Mouse (Mus musculus) heart, embryonic 10.5 days (tissue): ENCODE measurements at regions not wholly inside any gene's neighbourhood (a gene's known extent, or its start where the extent isn't known, plus 50 kb on each side); places are given as distances from the start of the nearest gene placed in this dataset.
A peak's percentile ranks its signal among the peaks of the same experiment; 100 is the strongest.

Experiments used
- DNase-seq: peaks from one replicate; pipeline ENCODE4 v3.0.0-alpha.2; 2017; ENCODE audit warnings: low spot score
- H3K27ac ChIP-seq: fragments of 300-500 bp; sonication (generic); 2 replicates; pipeline ENCODE4 v1.5.1; 2016; ENCODE audit warnings: mild to moderate bottlenecking
- H3K27me3 ChIP-seq: fragments of 300-500 bp; sonication (generic); 2 replicates; pipeline ENCODE4 v1.6.1; 2016; ENCODE audit warnings: mild to moderate bottlenecking; ENCODE audit not compliant: poor library complexity, insufficient read depth, severe bottlenecking
- H3K36me3 ChIP-seq: fragments of 300-500 bp; sonication (generic); 2 replicates; pipeline ENCODE4 v1.6.1; 2016; ENCODE audit warnings: mild to moderate bottlenecking, moderate library complexity
- H3K4me1 ChIP-seq: fragments of 300-500 bp; sonication (generic); 2 replicates; pipeline ENCODE4 v1.6.1; 2016; ENCODE audit warnings: mild to moderate bottlenecking
- H3K4me3 ChIP-seq: fragments of 300-500 bp; sonication (generic); 2 replicates; pipeline ENCODE4 v1.5.1; 2016; ENCODE audit warnings: mild to moderate bottlenecking, moderate library complexity
- H3K9me3 ChIP-seq: fragments of 300-500 bp; sonication (generic); 2 replicates; pipeline ENCODE4 v1.6.1; 2016; ENCODE audit warnings: mild to moderate bottlenecking, moderate library complexity
- WGBS: fragments of 180-500 bp; shearing (Covaris S2); methylation state at CpG from one replicate; pipeline ENCODE4 v1.1.7; 2016; 5-methylcytosine and 5-hydroxymethylcytosine counted together

DNA sequence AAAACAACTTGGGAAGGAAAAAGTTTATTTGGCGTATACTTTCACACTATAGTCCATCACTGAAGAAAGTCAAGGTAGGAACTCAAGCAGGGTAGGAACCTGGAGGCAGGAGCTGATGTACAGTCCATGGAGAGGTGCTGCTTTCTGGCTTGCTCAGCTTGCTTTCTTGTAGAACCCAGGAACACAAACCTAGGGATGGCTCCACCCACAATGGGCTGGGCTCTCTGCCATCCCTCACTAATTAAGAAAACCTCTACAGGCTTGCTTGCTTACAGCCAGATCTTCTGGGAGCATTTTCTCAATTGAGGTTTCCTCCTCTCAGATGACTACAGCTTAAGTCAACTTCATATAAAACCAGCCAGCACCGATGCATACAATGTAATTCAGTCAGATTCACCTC lies 79.2 kb upstream of the Sox13 start:
- peaks cover 5% of the 10 kb centered on the region; the same call in 1 of the 2 replicates for H3K4me1 ChIP-seq
- DNase-seq: no peak
- H3K9me3 ChIP-seq: no peaks in the 10 kb centered on the region
- 93% methylated on average over 2 of the region's 2 CpGs for WGBS
- H3K4me3 ChIP-seq: no peak overlapping the region
- H3K36me3 ChIP-seq: no peaks in the 10 kb centered on the region
- H3K27ac ChIP-seq: no peak overlapping the region
- no peaks in the 10 kb centered on the region for H3K27me3 ChIP-seq

DNA sequence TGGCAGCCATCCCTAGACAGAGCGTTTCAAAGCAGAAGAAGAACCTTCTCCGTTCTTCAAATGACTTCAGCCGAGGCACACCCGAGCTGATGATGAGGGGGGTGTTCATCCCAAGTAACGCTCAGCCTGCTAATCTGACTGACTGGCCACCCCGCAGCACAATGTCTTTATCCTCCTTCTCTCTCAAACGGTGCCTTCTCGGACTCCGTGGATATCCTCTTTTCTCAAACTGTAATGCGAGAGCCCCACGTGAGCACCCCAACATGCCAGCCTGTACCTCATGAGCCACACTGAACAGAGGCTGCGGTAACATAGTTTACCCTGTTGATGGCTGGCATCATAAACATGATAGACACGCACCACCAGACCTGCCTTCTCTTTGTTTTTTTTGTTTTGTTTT lies 76.8 kb upstream of the Sox13 start:
- Histone ChIP-seq H3K4me3 (no peak overlapping the region), H3K9me3 (no peaks in the 10 kb centered on the region), H3K27ac (no peak overlapping the region), H3K27me3 (no peaks in the 10 kb centered on the region), H3K4me1 (peaks cover 5% of the 10 kb centered on the region; the same call in 1 of the 2 replicates), H3K36me3 (no peaks in the 10 kb centered on the region)
- WGBS: 73% methylated on average over 13 of the region's 13 CpGs
- DNase-seq: no peak

DNA sequence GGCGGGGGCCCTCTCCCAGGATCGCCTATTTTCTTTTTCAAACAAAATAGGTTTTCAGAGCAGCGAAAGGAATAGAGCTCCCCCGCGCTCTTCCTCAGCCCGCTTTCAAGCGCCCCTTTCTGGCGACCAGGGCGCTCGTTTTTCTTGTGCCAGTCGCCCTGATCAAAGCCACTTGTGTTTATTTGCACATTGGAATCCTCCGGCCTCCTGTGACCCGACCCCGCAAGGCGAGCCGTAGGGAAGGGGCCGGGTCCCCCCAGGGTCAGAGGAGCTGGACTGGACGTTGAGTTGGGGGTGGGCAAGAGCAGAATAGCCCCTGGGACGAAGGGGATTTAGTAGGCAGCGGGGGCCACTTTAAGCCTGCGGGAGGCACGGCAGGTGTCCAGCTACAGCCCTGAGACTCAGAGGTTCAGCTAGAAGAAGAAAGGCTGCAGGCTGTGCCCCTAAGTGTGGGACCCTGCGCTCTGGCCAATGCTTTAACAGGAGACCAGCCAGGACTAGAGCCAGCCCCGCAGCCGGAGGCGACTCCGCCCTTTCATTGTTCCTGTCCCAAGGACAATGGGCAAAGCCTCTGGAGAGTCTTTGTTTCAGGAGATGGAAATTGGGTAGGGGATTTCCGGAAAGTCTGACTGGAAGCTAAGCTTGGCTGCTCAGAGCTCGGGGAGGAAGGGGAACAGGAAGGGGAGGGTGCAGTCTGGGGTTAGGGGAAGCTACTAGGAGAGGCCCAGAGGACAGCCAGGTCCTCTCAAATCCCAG lies 69.0 kb upstream of the Sox13 start:
- H3K4me1 ChIP-seq: peaks cover 24% of the 10 kb centered on the region
- peak overlapping the region; percentile 64 for H3K4me3 ChIP-seq
- no peaks in the 10 kb centered on the region for H3K9me3 ChIP-seq
- WGBS: 2% methylated on average over 29 of the region's 29 CpGs
- no peaks in the 10 kb centered on the region for H3K36me3 ChIP-seq
- peak overlapping the region; percentile 91 for H3K27ac ChIP-seq
- H3K27me3 ChIP-seq: no peaks in the 10 kb centered on the region
- peak; percentile 83 for DNase-seq

DNA sequence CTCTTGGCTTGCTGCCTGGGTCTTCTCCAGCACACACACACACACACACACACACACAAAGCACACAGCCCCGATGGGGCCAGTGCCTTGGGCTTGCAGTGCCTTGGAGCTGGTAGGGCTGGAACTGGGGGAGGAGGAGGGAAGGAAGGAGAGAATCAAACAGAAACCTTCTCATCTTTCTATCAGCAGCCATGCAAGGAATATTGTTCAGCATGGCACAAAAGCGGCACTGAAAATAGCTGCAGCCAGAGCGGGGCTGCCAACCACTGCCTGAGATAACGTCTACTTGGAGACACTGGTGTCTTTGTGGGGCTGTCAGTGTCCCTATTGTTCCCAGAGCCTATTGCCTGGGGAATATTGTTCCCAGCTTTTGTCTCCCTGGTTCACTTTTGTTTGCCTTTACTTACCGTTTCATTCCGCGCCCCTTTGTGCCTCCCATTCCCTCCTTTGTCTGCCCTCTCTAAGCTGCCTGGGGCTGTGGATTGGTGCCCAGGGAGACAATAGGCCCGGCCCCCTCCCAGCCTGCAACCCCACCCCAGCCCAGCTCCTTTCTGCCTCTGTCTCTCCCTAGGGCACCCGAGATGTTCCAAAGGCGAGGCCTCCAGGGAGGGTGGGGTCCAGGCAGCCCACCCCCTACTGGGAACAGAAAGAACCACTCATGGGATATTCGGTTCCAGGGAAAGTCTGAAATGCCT lies 68.3 kb upstream of the Sox13 start:
- H3K9me3 ChIP-seq: no peaks in the 10 kb centered on the region
- no peaks in the 10 kb centered on the region for H3K36me3 ChIP-seq
- no peaks in the 10 kb centered on the region for H3K27me3 ChIP-seq
- H3K4me3 ChIP-seq: peak overlapping the region; percentile 64
- 4% methylated on average over 11 of the region's 11 CpGs for whole genome bisulfite sequencing
- H3K4me1 ChIP-seq: peaks cover 24% of the 10 kb centered on the region
- H3K27ac ChIP-seq: peak overlapping the region; percentile 91
- peak; percentile 79 for DNase-seq

DNA sequence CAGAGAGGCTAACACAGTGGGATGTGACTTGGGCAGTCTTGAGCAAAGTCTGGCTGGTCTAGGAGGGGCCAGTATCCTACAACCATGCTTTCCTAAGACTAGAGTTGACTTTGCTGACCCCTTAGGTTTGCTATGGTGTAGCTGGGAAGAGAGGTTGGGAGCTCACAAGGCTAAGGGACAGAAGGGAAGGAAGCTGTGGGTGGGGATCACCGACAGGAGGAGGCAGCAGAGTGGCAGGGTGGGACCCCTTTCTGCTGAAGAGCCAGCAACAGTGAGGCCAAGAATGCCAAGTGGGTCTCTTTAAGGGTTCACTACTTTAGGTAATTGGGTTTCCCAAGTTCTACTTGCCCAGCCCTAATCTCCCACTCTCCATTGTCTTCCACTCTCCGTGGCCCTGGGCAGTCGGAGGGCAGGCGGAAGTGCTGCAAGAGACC lies 67.7 kb upstream of the Sox13 start:
- peak overlapping the region; percentile 64 for H3K4me3 ChIP-seq
- peaks cover 29% of the 10 kb centered on the region for H3K4me1 ChIP-seq
- H3K27ac ChIP-seq: peak overlapping the region; percentile 91
- DNase-seq: no peak
- H3K27me3 ChIP-seq: no peaks in the 10 kb centered on the region
- H3K36me3 ChIP-seq: no peaks in the 10 kb centered on the region
- H3K9me3 ChIP-seq: no peaks in the 10 kb centered on the region
- 27% methylated on average over 4 of the region's 4 CpGs for WGBS

DNA sequence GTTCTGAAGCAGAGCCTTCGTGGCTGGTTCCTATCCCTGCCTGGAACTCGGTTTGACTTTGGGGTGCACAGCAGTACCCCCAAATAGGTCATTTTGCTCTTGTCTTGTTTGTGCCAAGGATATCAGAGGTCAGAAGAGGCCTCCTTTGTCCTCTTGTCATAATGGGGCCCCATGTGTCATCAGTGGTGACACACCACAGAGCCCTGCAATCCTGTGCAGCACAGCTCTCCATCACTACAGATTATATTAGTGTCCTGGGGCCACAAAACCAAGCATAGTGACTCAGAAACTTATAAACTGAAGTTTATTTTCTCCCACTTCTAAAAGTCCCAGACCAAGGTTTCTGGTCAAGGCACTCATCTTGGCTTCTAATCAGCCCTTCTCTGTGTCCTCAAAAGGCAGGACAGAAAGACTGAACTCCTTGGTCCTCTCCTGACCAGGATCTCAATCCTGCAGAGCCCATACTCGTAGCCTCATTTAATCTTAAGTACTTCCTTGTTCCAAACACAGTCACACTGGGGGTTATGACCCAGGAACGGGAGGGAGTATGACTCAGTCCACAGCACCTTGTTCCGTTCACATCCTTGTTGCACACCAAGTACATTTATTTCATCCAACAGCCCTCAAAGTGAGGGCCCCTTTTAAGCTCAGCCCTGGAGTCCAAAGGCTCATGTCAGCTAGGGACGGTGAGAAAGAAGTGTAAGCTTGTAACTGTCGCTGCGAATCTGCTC lies 63.2 kb upstream of the Sox13 start:
- H3K9me3 ChIP-seq: no peaks in the 10 kb centered on the region
- H3K4me3 ChIP-seq: no peak overlapping the region
- WGBS: 57% methylated on average over 8 of the region's 8 CpGs
- no peak for DNase-seq
- no peak overlapping the region for H3K27ac ChIP-seq
- no peaks in the 10 kb centered on the region for H3K36me3 ChIP-seq
- peaks cover 25% of the 10 kb centered on the region for H3K4me1 ChIP-seq
- H3K27me3 ChIP-seq: no peaks in the 10 kb centered on the region; the same call in 1 of the 2 replicates

DNA sequence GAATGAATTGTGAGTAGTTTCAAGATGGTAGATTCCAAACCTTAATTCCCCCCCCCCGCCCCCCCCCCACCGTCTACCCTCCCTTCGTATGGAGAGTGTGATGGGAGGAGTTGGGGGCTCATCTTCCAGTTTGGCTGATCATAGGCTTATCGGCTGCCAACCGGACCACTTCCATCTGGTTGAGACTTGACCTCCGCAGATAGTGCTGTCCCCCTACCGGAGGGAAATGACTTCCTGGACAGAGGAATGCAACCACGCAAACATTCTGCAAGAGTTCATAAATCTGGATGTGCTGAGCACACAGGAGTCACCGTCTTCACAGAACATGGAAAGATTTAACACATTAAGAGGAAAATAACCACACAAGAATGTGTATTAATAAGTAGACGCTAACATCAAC lies 62.2 kb upstream of the Sox13 start:
- WGBS: 44% methylated on average over 10 of the region's 10 CpGs
- Histone ChIP-seq H3K36me3 (no peaks in the 10 kb centered on the region), H3K9me3 (no peaks in the 10 kb centered on the region), H3K4me1 (peaks cover 18% of the 10 kb centered on the region), H3K4me3 (no peak overlapping the region), H3K27me3 (no peaks in the 10 kb centered on the region; the same call in 1 of the 2 replicates), H3K27ac (0 out of 2 replicates have a peak overlapping the region, but pooled peaks have one; percentile 36)
- no peak for DNase-seq

DNA sequence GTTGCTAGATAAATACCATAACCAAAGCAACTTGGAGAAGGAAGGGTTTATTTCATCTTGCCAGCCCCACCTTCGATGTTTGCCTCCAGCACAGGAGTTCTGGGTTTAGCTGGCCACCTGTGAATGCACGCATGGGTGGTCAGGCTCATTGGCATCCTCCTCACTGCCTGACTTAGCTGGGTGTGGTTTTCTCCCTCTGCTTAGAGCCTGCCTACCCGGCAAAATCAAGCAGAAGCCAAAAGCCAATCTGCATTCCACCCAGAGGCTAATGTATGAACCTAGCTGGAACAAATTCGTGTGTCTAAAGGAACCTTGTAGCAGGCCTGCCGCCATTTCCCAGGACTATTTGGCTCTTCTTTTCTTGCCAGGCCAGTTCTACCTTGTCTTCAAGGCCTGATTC lies 58.7 kb upstream of the Sox13 start:
- Histone ChIP-seq H3K27ac (no peak overlapping the region), H3K9me3 (no peaks in the 10 kb centered on the region), H3K4me1 (peaks cover 15% of the 10 kb centered on the region), H3K27me3 (no peaks in the 10 kb centered on the region; the same call in 1 of the 2 replicates), H3K4me3 (no peak overlapping the region), H3K36me3 (no peaks in the 10 kb centered on the region)
- DNase-seq: no peak
- WGBS: 60% methylated on average over 5 of the region's 5 CpGs

DNA sequence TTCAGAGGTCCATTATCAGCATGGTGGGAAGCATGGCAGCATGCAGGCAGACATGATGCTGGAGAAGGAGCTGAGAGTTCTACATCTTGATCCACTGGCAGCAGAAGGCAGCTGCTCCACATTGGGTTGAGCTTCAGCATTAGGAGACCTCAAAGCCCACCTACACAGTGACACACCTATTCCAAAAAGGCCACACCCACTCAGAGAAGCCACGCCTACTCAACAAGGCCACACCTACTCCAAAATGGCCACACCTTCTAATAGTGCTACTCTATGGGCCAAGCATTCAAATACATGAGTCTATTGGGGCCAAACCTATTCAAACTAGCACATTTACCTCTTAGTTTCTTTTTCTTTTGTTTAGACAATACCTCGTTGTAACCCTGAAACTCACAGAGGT lies 50.4 kb upstream of the Sox13 start:
- no peaks in the 10 kb centered on the region for H3K9me3 ChIP-seq
- H3K36me3 ChIP-seq: no peaks in the 10 kb centered on the region
- no peak overlapping the region for H3K4me3 ChIP-seq
- DNase-seq: no peak
- WGBS: 66% methylated on average over 2 of the region's 2 CpGs
- no peak overlapping the region for H3K27ac ChIP-seq
- no peaks in the 10 kb centered on the region for H3K27me3 ChIP-seq
- peaks cover 20% of the 10 kb centered on the region for H3K4me1 ChIP-seq
